Mouse (Mus musculus) spleen, adult 2 months (tissue): ENCODE measurements at regions not wholly inside any gene's neighbourhood (a gene's known extent, or its start where the extent isn't known, plus 50 kb on each side); places are given as distances from the start of the nearest gene placed in this dataset.

ENCODE experiments used
- DNase-seq, 2 experiments: peaks; one replicate each; pipeline versions ENCODE4 v3.0.0 to v3.0.0-alpha.2; 2012 to 2021; ENCODE audit warnings: low spot score in 2 of 2, low read depth in 1 of 2
- H3K27ac ChIP-seq: fragments of 200-500 bp; 2 replicates; pipeline ENCODE4 v1.5.1; 2012; ENCODE audit warnings: low read length, inconsistent platforms; ENCODE audit not compliant: insufficient read depth
- H3K27me3 ChIP-seq: fragments of 200-500 bp; 2 replicates; pipeline ENCODE4 v1.6.1; 2012; ENCODE audit warnings: mild to moderate bottlenecking, moderate library complexity, low read length, inconsistent platforms; ENCODE audit not compliant: control insufficient read depth, insufficient read depth
- H3K36me3 ChIP-seq: fragments of 200-500 bp; 2 replicates; pipeline ENCODE4 v1.6.1; 2012; ENCODE audit warnings: mild to moderate bottlenecking, low read length, inconsistent platforms; ENCODE audit not compliant: control insufficient read depth, insufficient read depth
- H3K4me1 ChIP-seq: fragments of 200-500 bp; 2 replicates; pipeline ENCODE4 v1.6.1; 2011; ENCODE audit warnings: inconsistent platforms; ENCODE audit not compliant: control insufficient read depth, insufficient read depth, insufficient read length
- H3K4me3 ChIP-seq: fragments of 200-500 bp; 2 replicates; pipeline ENCODE4 v1.5.1; 2011; ENCODE audit warnings: mild to moderate bottlenecking, inconsistent platforms; ENCODE audit not compliant: insufficient read depth, insufficient read length; ENCODE audit errors: extremely low read depth
- CTCF ChIP-seq: fragments of 200-500 bp; IDR thresholded peaks from 2 replicates; pipeline ENCODE4 v1.5.1; 2011; ENCODE audit warnings: mild to moderate bottlenecking, inconsistent platforms; ENCODE audit not compliant: insufficient read depth, insufficient read length, insufficient replicate concordance; ENCODE audit errors: extremely low read depth
- POLR2A ChIP-seq: fragments of 200-500 bp; IDR thresholded peaks from 2 replicates; pipeline ENCODE4 v1.6.1; 2011; ENCODE audit warnings: low read depth, low read length, inconsistent platforms
- WGBS: fragments of 180-500 bp; shearing (Covaris S2); methylation state at CpG from one replicate; pipeline ENCODE4 v1.1.7; 2018; 5-methylcytosine and 5-hydroxymethylcytosine counted together

- Histone ChIP-seq H3K4me1 (no peaks in the 10 kb centered on the region; the same call in 1 of the 2 replicates), H3K27ac (no peak overlapping the region), H3K4me3 (no peak overlapping the region), H3K36me3 (no peaks in the 10 kb centered on the region), H3K27me3 (no peaks in the 10 kb centered on the region)
- 25% methylated on average over 4 of the region's 4 CpGs for WGBS
- TF ChIP-seq POLR2A (no peak), CTCF (no peak)
- peak; percentile 34 to 40 for DNase-seq
Observed at GRCm38 (mm10) chr9:120866709-120867108, 62.3 kb upstream of the Ctnnb1 start.

DNA sequence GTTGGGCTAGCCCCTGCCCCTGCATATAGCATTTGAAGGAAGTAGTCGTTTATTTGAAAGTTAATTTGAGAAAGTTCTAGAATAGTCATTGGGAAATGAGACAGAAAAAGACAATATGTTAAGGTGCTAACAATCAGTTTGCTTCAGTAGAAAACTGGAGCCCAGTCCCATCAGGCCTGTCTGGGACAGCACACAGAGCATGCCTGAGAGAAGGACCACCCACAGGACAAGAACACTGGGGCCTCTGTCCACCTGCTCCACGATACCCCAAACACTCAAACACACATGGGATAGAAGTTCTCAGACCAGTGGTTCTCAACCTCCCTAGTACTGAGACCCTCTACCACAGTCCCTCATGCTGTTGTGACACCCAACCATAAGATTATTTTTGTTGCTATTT, 61.2 kb upstream of the Ctnnb1 start:
- H3K4me3 ChIP-seq = no peak overlapping the region
- H3K4me1 ChIP-seq = no peaks in the 10 kb centered on the region; the same call in 1 of the 2 replicates
- no peaks in the 10 kb centered on the region for H3K36me3 ChIP-seq
- TF ChIP-seq POLR2A (no peak), CTCF (no peak)
- H3K27me3 ChIP-seq = no peaks in the 10 kb centered on the region
- no peak overlapping the region for H3K27ac ChIP-seq
- WGBS = 59% methylated on average over 2 of the region's 2 CpGs
- no peak for DNase-seq

GRCm38 (mm10) chr9:120868330-120868729, 60.7 kb upstream of the Ctnnb1 start:
- no peaks in the 10 kb centered on the region for H3K36me3 ChIP-seq
- TF ChIP-seq POLR2A (no peak), CTCF (no peak)
- no peaks in the 10 kb centered on the region; the same call in 1 of the 2 replicates for H3K4me1 ChIP-seq
- 11% methylated on average over 4 of the region's 4 CpGs for WGBS
- H3K27ac ChIP-seq = no peak overlapping the region
- no peaks in the 10 kb centered on the region for H3K27me3 ChIP-seq
- H3K4me3 ChIP-seq = no peak overlapping the region
- no peak for DNase-seq

- Histone ChIP-seq H3K27ac (no peak overlapping the region), H3K36me3 (no peaks in the 10 kb centered on the region), H3K4me3 (no peak overlapping the region), H3K27me3 (no peaks in the 10 kb centered on the region), H3K4me1 (no peaks in the 10 kb centered on the region; the same call in 1 of the 2 replicates)
- no peak for TF ChIP-seq CTCF
- no peak for TF ChIP-seq POLR2A
- DNase-seq = no peak
- WGBS = 62% methylated on average over 19 of the region's 19 CpGs
Observed at GRCm38 (mm10) chr9:120869432-120870081, 59.5 kb upstream of the Ctnnb1 start.

DNA sequence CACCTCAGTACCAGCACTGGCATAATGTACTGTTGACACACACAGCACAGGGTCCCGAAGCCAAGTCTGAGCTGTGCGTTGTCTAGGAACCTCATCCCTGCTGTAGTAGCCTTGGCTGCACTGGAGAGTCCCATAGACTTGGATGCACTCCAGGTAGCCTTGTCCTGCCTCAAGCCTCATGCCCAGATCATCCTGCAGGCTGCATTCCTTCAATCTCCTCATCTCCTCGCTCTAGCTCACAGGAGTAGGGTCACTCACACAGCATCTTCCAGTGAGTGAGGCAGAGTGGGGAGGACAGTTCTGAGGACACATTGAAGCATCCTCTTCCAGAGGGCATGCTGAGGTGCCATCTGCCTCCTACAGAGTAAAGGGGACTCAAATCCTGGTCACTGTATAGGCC, 55.7 kb upstream of the Ctnnb1 start:
- H3K4me3 ChIP-seq = no peak overlapping the region
- H3K27ac ChIP-seq = no peak overlapping the region
- TF ChIP-seq POLR2A (no peak), CTCF (no peak)
- 93% methylated on average over 3 of the region's 3 CpGs for WGBS
- no peaks in the 10 kb centered on the region for H3K36me3 ChIP-seq
- H3K4me1 ChIP-seq = no peaks in the 10 kb centered on the region
- H3K27me3 ChIP-seq = no peaks in the 10 kb centered on the region
- DNase-seq = no peak

DNA sequence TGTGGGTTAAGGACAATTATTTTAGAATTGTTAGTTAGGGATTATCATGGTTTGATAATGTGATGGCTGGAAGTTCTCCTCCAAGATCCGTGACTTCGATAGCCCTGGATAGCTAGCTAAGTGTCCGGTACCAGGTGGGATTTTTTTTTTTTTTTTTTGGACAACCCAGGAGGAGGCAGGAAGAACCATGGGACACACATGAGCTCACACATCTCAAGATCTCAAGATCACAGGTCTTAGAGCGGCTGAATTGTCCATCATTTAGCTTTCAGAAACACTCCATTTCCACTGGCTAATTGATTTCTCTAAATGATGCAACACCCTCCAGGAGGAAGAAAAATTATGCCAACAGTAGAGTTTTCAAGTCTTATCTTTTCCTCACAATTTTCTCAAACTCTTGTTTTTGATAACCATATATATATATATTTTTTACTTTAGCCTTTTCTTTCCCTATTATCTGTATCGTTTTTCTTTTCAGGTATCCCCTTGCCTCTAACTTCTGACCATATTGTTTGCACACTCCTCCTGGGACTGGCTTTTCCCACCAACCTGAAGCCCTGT, 54.5 kb upstream of the Ctnnb1 start:
- Histone ChIP-seq H3K27ac (no peak overlapping the region), H3K4me3 (no peak overlapping the region), H3K4me1 (no peaks in the 10 kb centered on the region), H3K36me3 (no peaks in the 10 kb centered on the region), H3K27me3 (no peaks in the 10 kb centered on the region)
- DNase-seq = no peak
- TF ChIP-seq POLR2A = no peak
- no peak for TF ChIP-seq CTCF
- WGBS = 92% methylated on average over 5 of the region's 5 CpGs

- Histone ChIP-seq H3K36me3 (no peaks in the 10 kb centered on the region), H3K4me1 (no peaks in the 10 kb centered on the region), H3K4me3 (no peak overlapping the region), H3K27me3 (no peaks in the 10 kb centered on the region), H3K27ac (no peak overlapping the region)
- TF ChIP-seq POLR2A = no peak
- TF ChIP-seq CTCF = no peak
- 78% methylated on average over 2 of the region's 2 CpGs for WGBS
- no peak for DNase-seq
Observed at GRCm38 (mm10) chr9:120877101-120877500, 51.9 kb upstream of the Ctnnb1 start.
